Mouse (Mus musculus) hindbrain, embryonic 12.5 days (tissue): Measurements from ENCODE around the gene Atl3. TPM values are rescaled to one million over a fixed set of nuclear protein-coding genes. Genes with fewer than 3 reads are reported as not detected.

Source experiments
- ATAC-seq: fragments of 200-750 bp; cut with Nextera tagmentation; 2 replicates; pipeline ENCODE4 v1.8.0; 2017; ENCODE audit warnings: moderate TSS enrichment; ENCODE audit not compliant: low FRiP score
- H3K27ac ChIP-seq: fragments of 300-500 bp; sonication (generic); 2 replicates; pipeline ENCODE4 v1.5.1; 2016; ENCODE audit warnings: mild to moderate bottlenecking
- H3K27me3 ChIP-seq: fragments of 300-500 bp; sonication (generic); 2 replicates; pipeline ENCODE4 v1.6.1; 2016; ENCODE audit warnings: mild to moderate bottlenecking
- H3K36me3 ChIP-seq: fragments of 300-500 bp; sonication (generic); 2 replicates; pipeline ENCODE4 v1.6.1; 2016; ENCODE audit warnings: mild to moderate bottlenecking
- H3K4me1 ChIP-seq: fragments of 300-500 bp; sonication (generic); 2 replicates; pipeline ENCODE4 v1.6.1; 2016
- H3K4me2 ChIP-seq: fragments of 300-500 bp; sonication (generic); replicated peaks from 2 replicates; pipeline ENCODE4 v1.6.1; 2016; ENCODE audit warnings: mild to moderate bottlenecking
- H3K4me3 ChIP-seq: fragments of 300-500 bp; sonication (generic); 2 replicates; pipeline ENCODE4 v1.5.1; 2016; ENCODE audit warnings: mild to moderate bottlenecking
- H3K9ac ChIP-seq: fragments of 300-500 bp; sonication (generic); 2 replicates; pipeline ENCODE4 v1.6.1; 2016; ENCODE audit warnings: mild to moderate bottlenecking, moderate library complexity
- H3K9me3 ChIP-seq: fragments of 300-500 bp; sonication (generic); replicated peaks from 2 replicates; pipeline ENCODE4 v1.6.1; 2016; ENCODE audit warnings: mild to moderate bottlenecking
- WGBS: fragments of 180-500 bp; shearing (Covaris S2); methylation state at CpG from one replicate; pipeline ENCODE4 v1.1.7; 2016; 5-methylcytosine and 5-hydroxymethylcytosine counted together
- polyA plus RNA-seq: library from polyadenylated mRNA; unstranded; fragments of >200 nt; fragmentation: Nextera tagmentation; extraction: Ambion mirVana; gene quantifications from 2 replicates; pipeline ENCODE4 v1.2.1, GENCODE M21; 2016

Atl3 gene
- polyA plus RNA-seq, 1 experiment from 2014 or later, result 9.4 TPM

GRCm38 (mm10) chr19:7502432-7502831 lies 8.6 kb downstream of the Atl3 start:
- 80% methylated on average over 2 of the region's 2 CpGs for WGBS
- Histone ChIP-seq H3K9me3 (no peaks in the 10 kb centered on the region), H3K4me3 (no peak overlapping the region), H3K36me3 (no peaks in the 10 kb centered on the region), H3K27me3 (no peaks in the 10 kb centered on the region), H3K4me2 (no peak overlapping the region), H3K27ac (no peak overlapping the region), H3K4me1 (no peaks in the 10 kb centered on the region), H3K9ac (no peak overlapping the region)
- ATAC-seq, result no peak

DNA sequence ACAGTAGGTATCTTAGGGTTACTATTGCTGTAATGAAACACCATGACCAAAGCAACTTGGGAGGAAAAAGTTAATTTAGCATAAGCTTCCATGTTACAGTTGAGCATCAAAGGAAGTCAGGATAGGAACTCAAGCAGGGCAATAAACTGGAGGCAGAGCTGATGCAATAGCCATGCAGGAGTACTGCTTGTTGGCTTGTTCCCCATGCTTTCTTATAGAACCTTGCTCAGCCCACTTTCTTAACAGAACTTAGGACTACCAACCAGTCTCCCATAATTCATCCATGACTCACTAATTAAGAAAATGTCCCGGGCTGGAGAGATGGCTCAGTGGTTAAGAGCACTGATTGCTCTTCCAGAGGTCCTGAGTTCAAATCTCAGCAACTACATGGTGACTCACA lies 12.5 kb downstream of the Atl3 start:
- Histone ChIP-seq H3K4me2 (no peak overlapping the region), H3K4me1 (no peaks in the 10 kb centered on the region), H3K36me3 (peaks cover 6% of the 10 kb centered on the region), H3K27ac (no peak overlapping the region), H3K9me3 (no peaks in the 10 kb centered on the region), H3K27me3 (no peaks in the 10 kb centered on the region), H3K9ac (no peak overlapping the region), H3K4me3 (no peak overlapping the region)
- WGBS, result 95% methylated on average over 1 of the region's 1 CpGs
- no peak for ATAC-seq

- no peak overlapping the region for H3K27ac ChIP-seq
- no peak overlapping the region for H3K4me2 ChIP-seq
- no peak overlapping the region for H3K4me3 ChIP-seq
- peaks cover 6% of the 10 kb centered on the region for H3K36me3 ChIP-seq
- ATAC-seq, result no peak
- H3K4me1 ChIP-seq, result no peaks in the 10 kb centered on the region
- no peaks in the 10 kb centered on the region for H3K27me3 ChIP-seq
- H3K9ac ChIP-seq, result no peak overlapping the region
- 70% methylated on average over 4 of the region's 4 CpGs for WGBS
- H3K9me3 ChIP-seq, result no peaks in the 10 kb centered on the region
Observed at GRCm38 (mm10) chr19:7508026-7508425, 14.2 kb downstream of the Atl3 start.

DNA sequence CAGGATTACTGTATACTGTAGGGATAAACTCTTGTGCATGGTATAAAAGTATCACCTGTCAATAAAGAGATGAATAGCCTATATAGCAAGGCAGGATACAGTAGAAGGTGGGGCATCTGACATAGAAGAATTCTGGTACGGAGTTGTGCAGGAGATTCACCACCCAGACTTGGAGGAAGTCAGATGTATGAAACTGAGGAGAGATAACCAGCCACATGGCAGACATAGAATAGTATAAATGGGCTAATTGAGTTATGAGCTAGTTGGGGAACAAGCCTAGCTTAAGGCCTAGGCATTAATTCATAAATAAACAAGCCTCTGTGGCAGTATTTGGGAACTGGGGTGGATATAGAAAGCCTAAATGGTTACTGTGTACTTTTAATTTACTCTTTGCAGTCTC lies 22.6 kb downstream of the Atl3 start:
- Histone ChIP-seq H3K4me2 (no peak overlapping the region), H3K9me3 (no peaks in the 10 kb centered on the region), H3K9ac (no peak overlapping the region), H3K36me3 (peaks cover 19% of the 10 kb centered on the region), H3K27ac (no peak overlapping the region), H3K27me3 (no peaks in the 10 kb centered on the region), H3K4me3 (no peak overlapping the region), H3K4me1 (no peaks in the 10 kb centered on the region)
- 93% methylated on average over 1 of the region's 1 CpGs for WGBS
- ATAC-seq, result no peak

DNA sequence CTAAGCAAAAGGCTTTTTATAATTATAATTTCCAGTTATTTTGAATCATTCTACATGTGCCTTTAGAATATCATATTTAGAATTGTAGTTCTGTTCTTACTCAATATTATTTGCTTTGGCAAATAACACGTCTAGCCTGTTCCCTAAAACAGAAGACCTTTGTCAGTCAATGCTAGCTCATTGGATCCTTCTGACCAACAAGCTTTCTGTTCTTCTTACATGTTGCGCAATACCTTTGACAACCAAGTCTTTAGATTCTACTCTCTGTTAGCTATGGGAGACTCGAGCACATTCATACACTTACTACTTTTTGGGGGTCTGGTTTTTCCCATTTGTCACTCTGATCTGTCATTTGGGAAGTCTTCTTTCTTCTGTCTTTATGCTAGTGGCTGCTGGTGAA lies 27.8 kb downstream of the Atl3 start:
- 93% methylated on average over 3 of the region's 3 CpGs for WGBS
- Histone ChIP-seq H3K9ac (no peak overlapping the region), H3K4me2 (no peak overlapping the region), H3K9me3 (no peaks in the 10 kb centered on the region), H3K27ac (no peak overlapping the region), H3K4me1 (no peaks in the 10 kb centered on the region), H3K4me3 (no peak overlapping the region), H3K36me3 (peaks cover 38% of the 10 kb centered on the region), H3K27me3 (no peaks in the 10 kb centered on the region)
- ATAC-seq, result no peak

DNA sequence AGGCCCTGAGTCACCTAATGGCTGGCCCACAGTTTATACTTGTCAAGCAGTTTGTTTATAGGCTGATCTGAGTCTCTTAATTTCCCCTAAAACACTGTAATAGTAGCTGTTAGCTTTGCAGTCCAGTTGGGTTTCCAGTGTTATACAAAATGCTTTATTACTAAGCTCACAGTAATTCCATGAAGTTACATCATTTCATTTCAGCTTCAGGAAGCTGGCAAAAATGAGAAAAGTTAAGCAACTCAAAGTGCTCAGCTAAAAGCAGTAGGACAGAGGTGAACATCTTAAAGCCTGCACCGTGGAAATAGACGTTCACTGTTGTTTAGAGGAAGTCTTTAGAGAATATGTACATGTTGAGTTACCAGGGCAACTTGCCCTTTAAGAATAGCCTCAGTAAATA lies 29.0 kb downstream of the Atl3 start:
- Histone ChIP-seq H3K4me3 (no peak overlapping the region), H3K27ac (no peak overlapping the region), H3K36me3 (peaks cover 33% of the 10 kb centered on the region), H3K9me3 (no peaks in the 10 kb centered on the region), H3K27me3 (no peaks in the 10 kb centered on the region), H3K4me1 (no peaks in the 10 kb centered on the region), H3K9ac (no peak overlapping the region), H3K4me2 (no peak overlapping the region)
- 98% methylated on average over 2 of the region's 2 CpGs for WGBS
- no peak for ATAC-seq

GRCm38 (mm10) chr19:7523292-7523691 lies 29.5 kb downstream of the Atl3 start:
- Histone ChIP-seq H3K4me3 (no peak overlapping the region), H3K36me3 (peaks cover 32% of the 10 kb centered on the region)

DNA sequence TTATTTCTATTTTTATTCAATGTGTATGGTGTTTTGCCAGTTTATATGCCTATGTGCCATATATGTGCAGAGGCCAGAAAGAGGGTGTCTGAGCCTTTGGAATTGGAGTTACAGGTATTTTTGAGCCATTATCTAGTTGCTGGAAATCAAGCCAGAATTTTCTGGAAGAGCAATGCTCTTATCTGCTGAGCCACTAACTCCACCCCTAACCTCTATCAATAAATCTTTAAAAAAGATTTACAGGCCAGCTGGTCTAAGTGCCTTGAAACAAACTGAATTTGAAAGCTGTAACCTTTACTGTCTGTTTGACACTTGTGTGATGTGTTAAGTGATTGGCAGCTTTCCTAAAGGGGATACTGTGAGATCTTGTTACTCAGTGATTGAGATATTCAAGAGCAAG lies 29.9 kb downstream of the Atl3 start:
- Histone ChIP-seq H3K4me2 (no peak overlapping the region), H3K9ac (no peak overlapping the region), H3K9me3 (no peaks in the 10 kb centered on the region), H3K4me3 (no peak overlapping the region), H3K4me1 (no peaks in the 10 kb centered on the region), H3K27ac (no peak overlapping the region), H3K27me3 (no peaks in the 10 kb centered on the region), H3K36me3 (peaks cover 29% of the 10 kb centered on the region)
- ATAC-seq, result no peak

More at GRCm38 (mm10) chr19:7523292-7523691, 29.5 kb downstream of the Atl3 start:
- Histone ChIP-seq H3K9me3 (no peaks in the 10 kb centered on the region), H3K9ac (no peak overlapping the region), H3K4me2 (no peak overlapping the region), H3K27ac (no peak overlapping the region), H3K27me3 (no peaks in the 10 kb centered on the region), H3K4me1 (no peaks in the 10 kb centered on the region)
- no peak for ATAC-seq
- WGBS, result 94% methylated on average over 1 of the region's 1 CpGs

GRCm38 (mm10) chr19:7524879-7525278 lies 31.0 kb downstream of the Atl3 start:
- no peak overlapping the region for H3K9ac ChIP-seq
- no peaks in the 10 kb centered on the region for H3K4me1 ChIP-seq
- H3K9me3 ChIP-seq, result no peaks in the 10 kb centered on the region
- H3K36me3 ChIP-seq, result peaks cover 23% of the 10 kb centered on the region
- no peak overlapping the region for H3K27ac ChIP-seq
- 79% methylated on average over 3 of the region's 3 CpGs for WGBS
- no peak for ATAC-seq
- H3K4me3 ChIP-seq, result no peak overlapping the region
- no peak overlapping the region for H3K4me2 ChIP-seq
- no peaks in the 10 kb centered on the region for H3K27me3 ChIP-seq

DNA sequence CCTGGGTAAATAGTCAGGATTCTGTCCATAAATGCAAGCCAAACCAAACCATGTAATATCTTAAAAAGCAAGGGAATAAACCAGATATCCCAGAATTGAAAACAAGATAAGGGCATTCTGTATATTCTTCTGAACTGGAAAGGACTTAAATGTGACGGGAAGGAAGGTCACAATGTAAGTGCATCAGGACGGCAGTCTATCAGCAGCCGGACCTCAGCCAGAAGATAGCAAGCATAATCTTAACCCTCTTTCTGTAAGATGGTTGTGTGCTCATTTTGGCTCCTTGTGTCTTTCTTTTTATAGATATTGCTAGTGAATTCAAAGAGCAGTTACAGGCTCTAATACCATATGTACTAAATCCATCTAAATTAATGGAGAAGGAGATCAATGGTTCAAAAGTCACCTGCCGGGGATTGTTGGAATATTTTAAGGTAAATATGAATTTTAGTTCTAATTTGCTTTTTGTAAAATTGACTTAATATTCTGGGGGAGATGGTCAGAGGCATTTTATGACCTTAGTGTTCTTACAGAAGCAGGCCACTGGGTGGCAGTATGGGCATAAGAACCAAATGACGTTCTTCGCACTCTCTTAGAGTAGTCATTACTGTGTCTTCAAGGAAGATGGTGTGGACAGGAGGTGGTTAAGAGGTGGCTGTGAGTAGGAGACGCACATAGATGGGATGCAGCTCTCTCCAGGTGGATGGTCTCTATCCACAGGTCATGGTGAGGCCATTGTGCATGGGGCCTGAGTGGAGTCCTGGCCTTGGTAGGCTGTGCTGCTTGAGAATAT lies 35.0 kb downstream of the Atl3 start:
- Histone ChIP-seq H3K4me3 (no peak overlapping the region), H3K4me1 (no peaks in the 10 kb centered on the region), H3K27ac (no peak overlapping the region), H3K4me2 (no peak overlapping the region), H3K9ac (no peak overlapping the region), H3K27me3 (no peaks in the 10 kb centered on the region), H3K36me3 (peaks cover 20% of the 10 kb centered on the region), H3K9me3 (no peaks in the 10 kb centered on the region)
- 63% methylated on average over 7 of the region's 7 CpGs for WGBS
- peak; percentile 69; the same call in 1 of the 2 replicates for ATAC-seq

GRCm38 (mm10) chr19:7531906-7532305 lies 38.1 kb downstream of the Atl3 start:
- ATAC-seq, result no peak
- 90% methylated on average over 5 of the region's 5 CpGs for WGBS
- Histone ChIP-seq H3K36me3 (peaks cover 20% of the 10 kb centered on the region), H3K27ac (no peak overlapping the region), H3K9me3 (no peaks in the 10 kb centered on the region), H3K4me2 (no peak overlapping the region), H3K27me3 (no peaks in the 10 kb centered on the region), H3K4me1 (no peaks in the 10 kb centered on the region), H3K4me3 (no peak overlapping the region), H3K9ac (no peak overlapping the region)

- ATAC-seq, result no peak
- no peaks in the 10 kb centered on the region for H3K4me1 ChIP-seq
- peaks cover 20% of the 10 kb centered on the region for H3K36me3 ChIP-seq
- 77% methylated on average over 5 of the region's 5 CpGs for WGBS
- no peak overlapping the region for H3K4me2 ChIP-seq
- no peak overlapping the region for H3K4me3 ChIP-seq
- no peak overlapping the region for H3K27ac ChIP-seq
- H3K9me3 ChIP-seq, result no peaks in the 10 kb centered on the region
- H3K27me3 ChIP-seq, result no peaks in the 10 kb centered on the region
- no peak overlapping the region for H3K9ac ChIP-seq
Observed at GRCm38 (mm10) chr19:7533891-7534290, 40.1 kb downstream of the Atl3 start.

DNA sequence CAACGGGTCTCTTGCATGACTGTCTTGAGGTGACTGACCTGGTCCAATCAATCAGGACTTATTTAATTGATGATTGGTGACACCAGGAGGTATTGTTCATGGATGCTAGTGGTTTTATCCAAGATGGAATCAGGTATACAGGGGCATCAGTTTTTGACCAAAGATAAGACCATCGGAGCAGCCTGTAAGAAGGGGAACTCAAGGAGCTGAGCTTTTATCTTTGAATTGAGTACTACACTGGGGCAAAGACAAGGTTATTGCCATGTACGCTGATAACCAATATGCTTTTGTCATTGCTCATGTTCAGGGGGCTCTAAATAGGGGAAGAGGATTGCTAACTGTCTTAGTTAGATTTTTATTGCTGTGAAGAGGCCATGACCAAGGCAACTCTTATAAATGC lies 55.1 kb downstream of the Atl3 start:
- 91% methylated on average over 3 of the region's 3 CpGs for WGBS

More for the DNA sequence above, 55.1 kb downstream of the Atl3 start:
- no peaks in the 10 kb centered on the region for H3K4me1 ChIP-seq
- no peak overlapping the region for H3K4me2 ChIP-seq
- no peaks in the 10 kb centered on the region for H3K36me3 ChIP-seq
- no peaks in the 10 kb centered on the region for H3K9me3 ChIP-seq
- no peak overlapping the region for H3K27ac ChIP-seq
- no peak overlapping the region for H3K4me3 ChIP-seq
- no peak for ATAC-seq
- no peaks in the 10 kb centered on the region for H3K27me3 ChIP-seq
- no peak overlapping the region for H3K9ac ChIP-seq
